Mouse (Mus musculus) neural tube, embryonic 14.5 days (tissue): ENCODE results near the gene Selenoh. TPM values are rescaled to one million over a fixed set of nuclear protein-coding genes. Genes with fewer than 3 reads are reported as not detected.

Experiments used
- ATAC-seq: fragments of 200-750 bp; cut with Nextera tagmentation; 2 replicates; pipeline ENCODE4 v1.8.0; 2017; ENCODE audit warnings: low read depth, mild to moderate bottlenecking, moderate TSS enrichment, moderate library complexity
- H3K27ac ChIP-seq: fragments of 300-500 bp; sonication (generic); 2 replicates; pipeline ENCODE4 v1.5.1; 2014; ENCODE audit warnings: low read depth, mild to moderate bottlenecking, control low read depth, low read length, moderate library complexity, mixed read lengths
- H3K27me3 ChIP-seq: fragments of 300-500 bp; sonication (generic); 2 replicates; pipeline ENCODE4 v1.6.1; 2014; ENCODE audit warnings: low read length; ENCODE audit not compliant: control insufficient read depth, insufficient read depth
- H3K36me3 ChIP-seq: fragments of 300-500 bp; sonication (generic); 2 replicates; pipeline ENCODE4 v1.6.1; 2014; ENCODE audit warnings: low read length, mixed read lengths; ENCODE audit not compliant: control insufficient read depth, insufficient read depth
- H3K4me1 ChIP-seq: fragments of 300-500 bp; sonication (generic); 2 replicates; pipeline ENCODE4 v1.6.1; 2014; ENCODE audit warnings: low read length; ENCODE audit not compliant: control insufficient read depth, insufficient read depth
- H3K4me2 ChIP-seq: fragments of 300-500 bp; sonication (generic); 2 replicates; pipeline ENCODE4 v1.6.1; 2014; ENCODE audit warnings: mild to moderate bottlenecking, low read depth, low read length, control low read depth
- H3K4me3 ChIP-seq: fragments of 300-500 bp; sonication (generic); 2 replicates; pipeline ENCODE4 v1.5.1; 2014; ENCODE audit warnings: low read depth, low read length, control low read depth, mixed read lengths
- H3K9ac ChIP-seq: fragments of 300-500 bp; sonication (generic); replicated peaks from 2 replicates; pipeline ENCODE4 v1.6.1; 2014; ENCODE audit warnings: low read depth, mild to moderate bottlenecking, control low read depth, low read length, mixed read lengths
- H3K9me3 ChIP-seq: fragments of 300-500 bp; sonication (generic); 2 replicates; pipeline ENCODE4 v1.6.1; 2016; ENCODE audit warnings: low read length; ENCODE audit not compliant: control insufficient read depth
- WGBS: fragments of 180-500 bp; shearing (Covaris S2); extraction: QIAGEN DNeasy Blood & Tissue Kit; methylation state at CpG from one replicate; pipeline ENCODE4 v1.1.7; 2014; 5-methylcytosine and 5-hydroxymethylcytosine counted together
- polyA plus RNA-seq: library from polyadenylated mRNA; unstranded; fragments of >200 nt; fragmentation: Nextera tagmentation; extraction: Ambion mirVana; gene quantifications from 2 replicates; pipeline ENCODE4 v1.2.1, GENCODE M21; 2014

Selenoh gene
- polyA plus RNA-seq, 1 experiment from 2014 or later = 181 TPM

DNA sequence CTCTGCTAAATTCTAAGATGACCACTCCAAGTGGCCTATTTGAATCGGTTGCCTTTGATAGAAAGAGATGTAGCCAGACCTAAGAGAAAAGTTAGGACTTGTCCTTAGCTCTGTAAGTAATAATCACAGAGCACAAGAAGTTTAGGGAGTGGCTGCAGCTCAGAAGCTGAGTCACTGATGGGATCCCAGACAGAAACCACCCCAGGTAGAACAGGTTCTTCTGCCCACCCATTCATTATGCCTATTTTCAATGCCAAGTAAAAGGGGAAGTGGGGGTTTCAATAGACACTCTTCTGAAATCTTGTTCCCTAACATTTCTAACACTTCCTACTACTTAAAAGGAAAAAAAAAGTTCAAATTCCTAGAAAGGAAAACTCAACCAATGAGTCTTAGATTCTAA lies 34.7 kb upstream of the Selenoh start:
- no peak overlapping the region for H3K4me2 ChIP-seq
- WGBS = 95% methylated on average over 1 of the region's 1 CpGs
- H3K9me3 ChIP-seq = no peaks in the 10 kb centered on the region
- peaks cover 3% of the 10 kb centered on the region; the same call in 1 of the 2 replicates for H3K4me1 ChIP-seq
- ATAC-seq = no peak
- H3K4me3 ChIP-seq = no peak overlapping the region
- H3K27me3 ChIP-seq = no peaks in the 10 kb centered on the region
- H3K36me3 ChIP-seq = peaks cover 3% of the 10 kb centered on the region; the same call in 1 of the 2 replicates
- H3K9ac ChIP-seq = no peak overlapping the region
- H3K27ac ChIP-seq = no peak overlapping the region

DNA sequence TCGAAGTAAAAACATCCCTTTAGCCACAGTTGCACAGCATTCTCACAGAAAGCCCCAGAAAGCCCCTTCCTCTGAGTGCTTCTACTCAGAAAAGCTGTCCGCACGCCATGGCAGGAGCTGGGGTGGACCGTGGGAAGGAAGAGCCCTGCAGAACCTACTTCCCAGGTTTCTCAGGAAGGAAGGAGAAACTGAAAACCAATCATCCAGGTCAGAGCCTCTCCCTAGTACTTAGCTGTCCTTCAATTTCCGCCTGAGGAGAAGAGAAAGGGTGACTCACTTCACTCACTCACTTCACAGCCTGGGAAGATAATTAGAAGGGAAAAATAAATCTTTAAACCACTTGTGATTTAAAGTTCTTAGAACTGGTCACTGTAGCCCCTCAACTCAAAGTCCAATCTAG lies 33.8 kb upstream of the Selenoh start:
- H3K9ac ChIP-seq = no peak overlapping the region
- no peaks in the 10 kb centered on the region for H3K27me3 ChIP-seq
- no peak for ATAC-seq
- peaks cover 3% of the 10 kb centered on the region; the same call in 1 of the 2 replicates for H3K4me1 ChIP-seq
- H3K4me3 ChIP-seq = no peak overlapping the region
- H3K36me3 ChIP-seq = 0 out of 2 replicates have a peak, but pooled peaks cover 2% of the 10 kb centered on the region
- no peak overlapping the region for H3K4me2 ChIP-seq
- no peak overlapping the region for H3K27ac ChIP-seq
- no peaks in the 10 kb centered on the region for H3K9me3 ChIP-seq
- WGBS = 92% methylated on average over 5 of the region's 5 CpGs

DNA sequence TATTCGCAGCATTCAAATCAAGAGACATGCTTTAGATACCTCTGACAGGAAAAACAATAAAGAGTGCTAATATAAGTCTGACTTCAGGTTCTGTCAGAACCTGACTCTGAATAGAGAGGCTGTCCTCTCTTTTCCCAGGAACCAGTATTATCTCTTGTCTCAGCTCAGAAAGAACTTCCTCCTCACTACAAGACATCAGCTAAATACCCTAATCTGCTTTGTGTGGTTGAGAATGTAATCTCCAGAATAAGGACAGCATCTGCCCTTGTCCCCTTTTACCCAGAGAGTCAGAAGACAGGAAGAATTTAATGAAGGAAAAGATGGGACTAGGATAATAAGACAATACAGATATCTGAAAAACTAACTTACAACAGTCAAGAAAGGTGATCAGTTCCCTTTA lies 32.9 kb upstream of the Selenoh start:
- H3K36me3 ChIP-seq = 0 out of 2 replicates have a peak, but pooled peaks cover 4% of the 10 kb centered on the region

DNA sequence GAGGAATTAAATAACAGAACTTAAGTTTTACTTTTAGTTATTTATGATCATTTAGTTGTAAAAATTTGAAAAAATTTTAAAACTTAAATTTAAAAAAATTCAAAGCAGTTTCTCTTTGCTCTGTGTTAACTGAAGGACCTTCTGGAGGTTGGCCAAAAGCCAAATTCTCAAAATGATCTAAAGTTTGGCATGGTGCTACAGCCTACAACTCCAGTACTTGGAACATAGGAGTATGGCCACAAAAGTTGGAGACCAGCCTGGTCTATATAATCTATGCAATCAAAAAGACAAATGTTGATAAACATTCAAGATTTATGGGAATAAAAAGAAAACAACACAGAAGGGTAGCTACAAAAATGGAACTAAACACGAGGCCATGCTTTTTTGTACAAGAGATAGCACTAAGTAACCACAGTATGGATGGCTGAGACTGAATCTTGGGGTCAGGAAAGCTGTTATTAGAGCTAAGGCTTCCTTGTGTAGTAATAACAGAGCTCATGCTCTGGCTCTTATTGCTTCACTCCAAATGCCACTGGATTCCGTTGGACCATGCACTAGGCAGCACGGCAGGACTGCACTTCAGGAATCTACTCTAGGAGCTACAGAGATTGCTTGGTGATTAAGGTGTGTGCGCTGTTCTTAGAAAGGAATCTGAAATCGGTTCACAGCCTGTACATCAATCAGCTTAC lies 24.6 kb upstream of the Selenoh start:
- no peak overlapping the region for H3K9ac ChIP-seq
- peaks cover 53% of the 10 kb centered on the region for H3K36me3 ChIP-seq
- H3K4me3 ChIP-seq = no peak overlapping the region
- no peaks in the 10 kb centered on the region for H3K27me3 ChIP-seq
- H3K4me1 ChIP-seq = no peaks in the 10 kb centered on the region
- no peak overlapping the region for H3K4me2 ChIP-seq
- no peaks in the 10 kb centered on the region for H3K9me3 ChIP-seq
- H3K27ac ChIP-seq = no peak overlapping the region
- 95% methylated on average over 5 of the region's 5 CpGs for WGBS
- no peak for ATAC-seq

More for the DNA sequence above, 32.9 kb upstream of the Selenoh start:
- Histone ChIP-seq H3K9ac (no peak overlapping the region), H3K4me1 (peaks cover 3% of the 10 kb centered on the region; the same call in 1 of the 2 replicates), H3K4me3 (no peak overlapping the region), H3K27me3 (no peaks in the 10 kb centered on the region), H3K27ac (no peak overlapping the region), H3K4me2 (no peak overlapping the region), H3K9me3 (no peaks in the 10 kb centered on the region)
- WGBS = 95% methylated on average over 1 of the region's 1 CpGs
- ATAC-seq = no peak

DNA sequence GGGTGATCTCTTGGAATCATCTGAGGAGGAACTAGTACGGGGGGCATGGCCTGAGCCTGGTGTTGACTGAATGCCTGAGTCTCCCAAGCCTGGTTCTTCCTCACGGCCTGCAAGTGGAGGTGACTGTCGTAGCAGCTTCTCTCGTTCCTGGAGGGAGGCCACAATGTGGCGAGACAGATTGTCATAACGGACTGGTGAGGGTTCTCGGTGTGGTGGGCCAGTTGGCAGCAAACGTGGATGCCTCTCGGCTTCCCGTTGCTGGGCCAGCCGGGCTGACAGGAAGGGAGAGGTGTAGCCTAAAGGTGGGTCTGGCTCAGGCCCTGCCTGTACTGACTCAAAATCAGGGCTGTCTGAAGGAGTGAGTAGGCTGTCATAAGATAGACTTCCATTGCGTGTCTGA lies 19.5 kb upstream of the Selenoh start:
- Histone ChIP-seq H3K4me1 (no peaks in the 10 kb centered on the region), H3K4me2 (no peak overlapping the region), H3K9me3 (no peaks in the 10 kb centered on the region), H3K4me3 (no peak overlapping the region), H3K9ac (no peak overlapping the region), H3K27me3 (no peaks in the 10 kb centered on the region), H3K27ac (no peak overlapping the region), H3K36me3 (peaks cover 73% of the 10 kb centered on the region)
- 97% methylated on average over 12 of the region's 12 CpGs for WGBS
- no peak for ATAC-seq

DNA sequence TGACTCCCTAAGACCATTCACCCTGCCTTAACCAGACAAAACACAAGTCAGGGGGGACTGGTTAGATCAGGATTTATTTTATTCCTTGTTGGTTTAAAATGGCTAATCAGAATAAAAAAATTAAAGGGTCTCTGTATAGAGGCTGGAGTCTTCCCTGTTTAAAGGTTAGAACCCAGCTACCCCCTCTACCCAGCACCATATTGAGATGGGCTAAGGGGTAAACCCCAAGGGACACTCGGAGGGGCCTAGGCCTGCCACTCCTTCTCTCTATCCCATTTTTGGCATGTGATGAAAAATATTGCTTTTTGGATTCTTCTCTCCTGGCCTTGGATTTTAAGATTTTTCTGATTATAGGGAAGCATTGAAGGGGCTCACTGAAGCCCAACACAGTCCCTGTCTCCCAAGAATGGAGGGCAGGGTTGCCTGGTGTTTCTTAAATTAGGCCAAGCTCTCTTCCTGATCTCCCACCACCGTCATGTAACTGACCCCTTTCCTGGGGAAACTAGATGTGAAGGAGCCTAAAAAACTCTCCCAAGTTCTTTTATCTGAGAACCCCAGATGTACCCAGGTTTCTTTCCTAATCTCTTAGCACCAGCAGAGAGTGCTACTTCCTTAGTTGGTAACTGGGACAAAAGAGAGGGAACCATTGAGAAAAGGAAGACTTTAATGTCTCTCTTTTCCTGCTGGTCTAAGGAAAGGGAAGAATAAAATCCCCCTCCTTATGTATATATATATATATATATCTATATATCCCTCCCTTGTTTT lies 17.7 kb upstream of the Selenoh start:
- Histone ChIP-seq H3K4me3 (no peak overlapping the region), H3K4me1 (no peaks in the 10 kb centered on the region), H3K4me2 (no peak overlapping the region), H3K9me3 (no peaks in the 10 kb centered on the region), H3K9ac (no peak overlapping the region), H3K36me3 (peaks cover 66% of the 10 kb centered on the region), H3K27me3 (no peaks in the 10 kb centered on the region), H3K27ac (no peak overlapping the region)
- ATAC-seq = no peak
- WGBS = 73% methylated on average over 2 of the region's 2 CpGs

DNA sequence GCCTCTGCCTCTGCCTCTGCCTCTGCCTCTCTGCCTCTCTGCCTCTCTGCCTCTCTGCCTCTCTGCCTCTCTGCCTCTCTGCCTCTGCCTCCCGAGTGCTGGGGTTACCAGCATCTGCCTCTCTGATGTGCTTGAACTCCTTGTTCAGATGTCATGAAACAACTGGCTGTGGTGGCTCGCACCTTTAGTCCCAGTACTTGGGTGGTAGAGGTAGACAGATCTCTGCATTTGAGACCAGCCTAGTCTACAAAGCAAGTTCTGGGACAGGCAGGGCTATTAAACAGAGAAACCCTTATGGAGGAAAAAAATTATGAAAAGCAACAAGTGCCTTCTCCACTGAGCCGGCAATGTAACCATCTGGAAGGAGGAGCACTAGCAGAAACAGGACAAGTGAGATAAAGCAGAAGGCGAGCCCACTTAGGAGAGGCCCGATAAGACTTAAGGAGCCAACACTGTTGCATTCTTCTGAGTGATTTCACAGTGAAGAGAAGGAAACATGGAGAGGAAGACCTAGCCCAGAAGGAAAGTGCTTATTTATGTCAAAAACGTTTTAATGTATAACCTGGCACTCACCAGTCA lies 12.1 kb upstream of the Selenoh start:
- Histone ChIP-seq H3K4me3 (no peak overlapping the region), H3K9ac (no peak overlapping the region), H3K9me3 (no peaks in the 10 kb centered on the region), H3K36me3 (peaks cover 22% of the 10 kb centered on the region), H3K4me1 (peaks cover 11% of the 10 kb centered on the region), H3K4me2 (no peak overlapping the region), H3K27me3 (no peaks in the 10 kb centered on the region), H3K27ac (no peak overlapping the region)
- no peak for ATAC-seq
- WGBS = 88% methylated on average over 6 of the region's 6 CpGs

DNA sequence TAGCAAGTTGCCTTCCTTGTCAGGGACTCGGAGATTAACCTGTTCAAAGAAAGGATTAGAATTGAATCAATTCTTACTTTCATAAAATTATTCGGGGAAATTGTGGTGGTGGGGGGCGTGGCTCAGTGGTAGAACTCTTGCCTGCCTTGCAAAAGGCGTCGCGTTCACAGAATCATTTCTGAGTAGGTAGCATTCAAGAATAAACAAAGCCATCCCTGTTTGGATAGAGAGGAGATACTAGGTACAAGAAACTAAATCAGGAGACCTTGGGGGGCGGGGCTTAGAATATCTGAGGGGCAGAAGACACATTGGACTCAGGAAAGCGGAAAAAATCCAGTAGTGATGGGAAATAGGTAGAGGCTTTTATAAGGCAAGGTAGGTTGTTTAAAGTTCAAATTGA lies 8.4 kb upstream of the Selenoh start, which contains the start of gene Tmx2:
Gene Tmx2 (minus strand): TSS at position 125 of the 400 bp plus-strand sequence.
- WGBS = 22% methylated on average over 8 of the region's 8 CpGs
- Histone ChIP-seq H3K4me3 (peak within 1 kb of the TSS; percentile 98), H3K9ac (peak within 1 kb of the TSS; percentile 74), H3K36me3 (peaks cover 13% of the 10 kb centered on the region; the same call in 1 of the 2 replicates), H3K27ac (peak within 1 kb of the TSS; percentile 55), H3K4me1 (peaks cover 20% of the 10 kb centered on the region), H3K27me3 (no peaks in the 10 kb centered on the region), H3K4me2 (peak within 1 kb of the TSS; percentile 82), H3K9me3 (no peaks in the 10 kb centered on the region)
- no peak for ATAC-seq
